Mouse (Mus musculus): Measurements from ENCODE around the gene Zbtb20.

The Zbtb20 gene

DNA sequence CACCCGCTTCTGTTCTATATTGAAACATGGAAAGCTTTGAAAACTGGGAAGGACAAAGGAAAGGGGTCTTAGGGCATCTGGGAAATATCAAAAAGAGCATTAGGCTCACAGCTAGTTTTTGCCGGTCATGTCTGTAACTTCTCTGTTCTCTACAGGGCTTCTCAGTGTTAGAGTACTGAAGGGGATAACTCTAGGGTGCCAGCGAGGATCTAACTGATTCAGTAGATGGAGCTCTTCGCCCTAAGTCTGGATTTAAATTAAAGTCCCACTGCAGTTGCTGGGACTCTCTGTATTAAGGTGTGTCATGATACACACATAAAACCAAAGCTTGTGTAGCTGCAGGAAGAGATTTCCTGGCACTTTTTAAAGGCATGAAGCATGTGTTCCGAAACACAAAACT, 634.8 kb downstream of the Zbtb20 start:
- peak in 1 of 2 experiments; percentile 38 for DNase-seq (ENCODE audit: low spot score in 2 of 2)

- DNase-seq (ENCODE audit: low spot score in 2 of 2): no peak
These were observed 635.9 kb downstream of the Zbtb20 start for GRCm38 (mm10) chr16:43511531-43511930.

GRCm38 (mm10) chr16:43513933-43514332, 638.3 kb downstream of the Zbtb20 start:
- no peak for DNase-seq (ENCODE audit: low spot score in 2 of 2)

- DNase-seq (ENCODE audit: low spot score in 2 of 2): no peak
These were observed 639.9 kb downstream of the Zbtb20 start for GRCm38 (mm10) chr16:43515538-43515937.

- no peak for DNase-seq (ENCODE audit: low spot score in 2 of 2)
These were observed 644.6 kb downstream of the Zbtb20 start for GRCm38 (mm10) chr16:43520274-43520673.

GRCm38 (mm10) chr16:43522482-43522881, 646.8 kb downstream of the Zbtb20 start:
- no peak for DNase-seq (ENCODE audit: low spot score in 2 of 2)

- no peak for DNase-seq (ENCODE audit: low spot score in 2 of 2)
These were observed 648.5 kb downstream of the Zbtb20 start for GRCm38 (mm10) chr16:43524179-43524578.

GRCm38 (mm10) chr16:43525624-43526023, 649.9 kb downstream of the Zbtb20 start:
- no peak for DNase-seq (ENCODE audit: low spot score in 2 of 2)

DNA sequence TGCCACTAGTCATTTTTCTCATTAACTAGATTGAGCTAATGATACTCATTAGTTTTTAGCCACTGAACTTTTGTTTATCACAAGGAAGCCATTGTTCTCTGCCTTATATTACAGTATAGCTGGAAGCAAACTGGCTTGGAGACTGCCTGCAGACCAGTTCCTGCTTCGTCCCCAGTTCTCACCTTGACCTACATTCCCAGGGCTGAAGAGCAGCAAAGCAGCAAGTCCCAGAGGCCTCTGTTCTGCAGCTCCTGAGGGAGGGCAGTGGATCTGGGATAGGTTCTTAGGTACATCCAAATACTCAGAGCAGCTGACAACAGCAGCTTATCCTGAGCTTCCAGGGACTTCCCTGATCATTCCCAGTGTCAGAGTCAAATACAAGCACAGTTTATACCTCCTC, 652.6 kb downstream of the Zbtb20 start:
- DNase-seq (ENCODE audit: low spot score in 2 of 2): no peak

GRCm38 (mm10) chr16:43531328-43531727, 655.6 kb downstream of the Zbtb20 start:
- no peak for DNase-seq (ENCODE audit: low spot score in 2 of 2)

GRCm38 (mm10) chr16:43534103-43534502, 658.4 kb downstream of the Zbtb20 start:
- DNase-seq (ENCODE audit: low spot score in 2 of 2): peak in 1 of 2 experiments; percentile 19

DNA sequence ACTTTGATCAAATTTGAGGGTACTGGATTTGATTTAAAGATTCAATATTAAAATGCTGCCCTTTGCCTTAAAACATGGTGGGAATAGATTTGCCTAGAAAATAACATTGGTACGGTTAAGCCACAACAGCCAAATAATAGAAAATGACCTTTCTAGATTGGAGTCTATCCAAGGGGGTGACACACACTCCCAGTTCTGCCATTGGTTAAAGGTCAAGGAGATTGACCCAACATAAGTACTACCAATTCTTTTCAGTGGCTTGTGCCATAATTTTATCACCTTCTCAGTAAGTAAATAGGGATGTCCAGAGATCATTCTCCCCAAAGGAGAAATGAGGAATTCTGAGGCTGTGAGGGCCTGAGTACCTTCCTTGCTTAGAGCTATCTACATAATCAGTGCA, 660.2 kb downstream of the Zbtb20 start:
- no peak for DNase-seq (ENCODE audit: low spot score in 2 of 2)

GRCm38 (mm10) chr16:43537163-43537562, 661.5 kb downstream of the Zbtb20 start:
- DNase-seq (ENCODE audit: low spot score in 2 of 2): no peak

DNA sequence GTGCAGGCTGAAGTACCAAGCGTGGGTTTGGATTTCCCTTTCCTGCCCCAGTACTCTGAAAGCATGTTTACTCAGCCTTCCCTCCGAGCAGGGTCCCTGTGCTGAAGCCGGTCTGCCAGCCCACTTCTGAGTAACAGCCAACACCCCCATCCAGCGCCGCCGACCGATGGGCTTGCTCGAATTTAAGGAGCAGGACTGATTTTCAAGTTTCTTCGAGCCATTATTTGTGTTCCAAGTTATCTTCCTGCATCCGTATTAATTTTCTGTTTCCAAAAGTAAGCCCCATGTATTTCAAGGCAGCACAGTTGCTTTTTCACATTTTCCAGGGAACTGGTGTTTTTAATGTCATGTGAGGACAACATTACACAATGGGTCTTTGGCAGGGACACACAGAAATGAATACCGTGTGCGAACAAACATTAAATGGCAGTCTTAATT, 664.0 kb downstream of the Zbtb20 start:
- DNase-seq (ENCODE audit: low spot score in 2 of 2): no peak

- DNase-seq (ENCODE audit: low spot score in 2 of 2): no peak
These were observed 664.4 kb downstream of the Zbtb20 start for GRCm38 (mm10) chr16:43540108-43540507.

DNA sequence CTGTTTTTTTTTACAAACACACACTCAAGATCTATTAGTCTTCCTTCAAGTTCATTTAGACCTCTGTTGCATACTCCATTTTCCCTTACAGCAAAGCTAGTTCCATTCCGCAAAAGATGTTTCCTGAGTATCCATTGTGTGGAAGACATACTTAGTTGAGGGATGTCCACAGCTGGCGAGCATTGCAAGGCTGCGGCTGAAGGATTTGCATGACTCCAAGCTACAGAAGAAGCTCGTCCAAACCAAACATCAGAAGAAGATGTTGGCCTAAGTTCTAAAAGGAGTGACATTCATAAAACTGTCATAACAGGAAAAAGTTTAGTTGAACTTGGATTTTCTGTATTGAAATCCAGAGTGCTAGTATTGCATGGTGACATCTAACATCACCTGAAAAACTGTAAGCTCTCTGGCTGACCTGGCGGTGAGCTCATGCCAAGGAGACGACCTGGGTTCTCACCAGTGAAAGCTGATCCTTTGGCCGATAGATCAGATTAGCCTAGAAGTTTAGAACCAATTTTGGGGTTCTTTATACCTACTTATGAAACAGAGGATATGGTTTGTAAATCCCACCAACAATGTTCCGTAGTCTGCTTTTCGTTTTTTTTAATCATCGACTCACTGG, 665.0 kb downstream of the Zbtb20 start:
- no peak for DNase-seq (ENCODE audit: low spot score in 2 of 2)

GRCm38 (mm10) chr16:43545261-43545660, 669.6 kb downstream of the Zbtb20 start:
- DNase-seq (ENCODE audit: low spot score in 2 of 2): no peak

DNA sequence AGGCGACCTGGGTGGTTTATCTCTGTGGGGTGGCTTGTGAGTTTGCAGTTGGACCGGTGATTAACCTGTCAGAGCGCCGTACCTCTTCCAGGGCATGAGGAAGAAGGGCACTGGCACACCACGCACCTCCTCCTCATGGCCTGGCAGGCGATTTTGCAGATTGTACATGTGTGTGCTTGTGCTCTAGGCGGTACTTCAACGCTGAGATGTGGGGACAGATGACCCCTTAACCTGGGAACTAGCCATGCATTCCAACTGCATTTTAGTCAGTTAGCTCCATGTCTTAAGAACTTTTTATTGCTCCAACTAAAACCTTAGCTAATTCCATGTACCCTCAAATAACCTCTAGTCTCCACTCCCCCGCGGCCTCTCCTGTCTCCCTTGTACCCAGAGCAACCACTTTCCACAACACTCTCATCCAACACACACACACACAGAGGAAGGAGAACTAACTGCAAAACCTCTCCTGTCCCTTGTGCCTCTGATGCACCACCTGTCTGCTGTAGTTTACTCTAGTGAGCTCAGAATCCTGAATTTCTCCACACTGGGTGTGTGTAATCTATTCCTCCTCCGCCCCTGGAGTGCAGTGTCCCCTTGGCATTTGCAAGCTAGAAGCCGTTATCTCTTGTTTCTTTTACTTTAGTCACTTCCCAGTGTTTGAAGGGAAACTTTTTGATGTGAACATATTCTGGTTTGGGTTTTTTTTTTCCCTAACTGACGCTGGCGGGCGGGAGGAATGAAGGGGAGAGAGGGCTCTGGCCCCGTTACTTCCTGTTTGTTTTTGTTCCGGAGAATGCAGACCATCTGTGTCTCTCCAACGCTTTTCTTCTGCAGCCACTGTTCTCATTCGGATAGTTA, 671.9 kb downstream of the Zbtb20 start:
- no peak for DNase-seq (ENCODE audit: low spot score in 2 of 2)

DNA sequence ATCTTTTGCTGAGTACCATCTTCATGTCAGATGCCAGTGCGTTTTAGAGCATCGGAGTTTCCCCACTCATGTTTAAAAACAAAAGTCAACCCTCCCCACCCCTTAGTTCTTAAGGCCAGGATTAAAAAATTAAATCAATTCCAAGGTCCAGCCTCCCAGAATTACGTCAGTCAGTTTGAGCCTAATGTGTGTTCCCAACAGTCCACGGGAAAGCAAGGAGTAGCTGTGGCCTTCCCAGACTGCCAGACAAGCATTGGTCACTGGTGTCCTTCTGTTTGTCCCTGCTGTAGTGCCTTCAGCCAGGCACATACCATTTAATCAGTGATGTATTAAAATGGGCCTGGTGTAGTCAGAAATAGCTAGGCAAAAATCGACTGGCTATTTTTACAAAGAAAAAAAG, 673.1 kb downstream of the Zbtb20 start:
- no peak for DNase-seq (ENCODE audit: low spot score in 2 of 2)

GRCm38 (mm10) chr16:43549425-43550089, 673.9 kb downstream of the Zbtb20 start:
- no peak for DNase-seq (ENCODE audit: low spot score in 2 of 2)

DNA sequence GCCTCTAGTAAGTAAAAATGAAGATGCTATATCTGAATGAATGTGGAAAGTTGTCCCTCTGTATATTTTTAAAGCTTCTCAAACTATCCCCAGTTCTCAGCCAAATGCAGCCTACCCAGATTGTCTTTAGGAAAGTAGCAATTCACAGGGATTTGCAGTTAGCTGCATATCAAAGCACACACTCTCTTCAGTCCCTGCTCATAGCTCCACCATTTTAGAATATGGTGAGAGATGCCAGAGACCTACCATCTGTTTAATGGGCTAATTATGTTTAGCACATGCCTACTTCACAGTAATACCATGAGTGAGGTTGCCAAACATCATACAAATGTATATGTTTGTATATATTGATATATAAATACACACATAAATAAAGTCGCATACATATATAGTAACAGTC, 676.8 kb downstream of the Zbtb20 start:
- no peak for DNase-seq (ENCODE audit: low spot score in 2 of 2)

DNA sequence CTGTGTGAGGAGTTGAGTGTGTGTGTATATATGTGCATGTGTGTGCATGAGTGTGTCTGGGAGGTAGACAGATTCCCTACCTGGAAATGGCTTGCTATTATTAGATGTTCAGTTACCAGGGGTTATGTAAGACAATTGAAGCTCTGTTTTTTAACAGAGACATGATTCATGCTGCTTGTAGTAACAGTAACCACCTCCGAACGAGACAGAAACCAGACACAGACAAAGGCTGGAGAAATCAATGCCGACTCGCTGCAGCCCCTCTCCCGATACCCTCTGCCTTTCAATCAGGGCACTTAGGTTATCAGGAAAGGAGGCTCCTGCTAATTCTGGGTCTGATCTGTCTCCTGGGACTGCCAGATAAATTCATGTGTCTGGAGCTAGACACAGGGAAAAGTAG, 681.7 kb downstream of the Zbtb20 start:
- DNase-seq (ENCODE audit: low spot score in 2 of 2): no peak

DNA sequence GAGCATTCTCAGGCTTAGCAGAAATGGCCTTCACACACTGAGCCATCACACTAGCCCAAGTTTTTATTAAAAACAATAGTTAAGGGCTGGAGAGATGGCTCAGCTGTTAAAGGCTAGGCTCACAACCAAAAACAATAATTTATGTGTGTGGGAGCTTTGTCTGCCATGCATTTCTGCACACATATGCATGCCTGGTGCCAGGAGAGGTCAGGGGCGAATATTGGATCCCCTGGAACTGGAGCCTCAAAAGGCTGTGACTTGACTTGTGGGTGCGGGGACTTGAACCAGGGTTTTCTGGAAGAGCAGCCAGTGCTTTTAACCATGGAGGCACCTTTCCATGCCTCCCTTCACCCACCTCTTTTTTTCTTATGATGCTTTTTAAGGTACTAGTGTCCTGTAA, 685.6 kb downstream of the Zbtb20 start:
- no peak for DNase-seq (ENCODE audit: low spot score in 2 of 2)
